Mouse (Mus musculus) embryonic facial prominence, embryonic 13.5 days (tissue): Measurements from ENCODE around the gene Atp6ap1l. TPM values are rescaled to one million over a fixed set of nuclear protein-coding genes. Genes with fewer than 3 reads are reported as not detected.

Experiments used
- ATAC-seq: fragments of 200-750 bp; cut with Nextera tagmentation; 2 replicates; pipeline ENCODE4 v1.8.0; 2017; ENCODE audit warnings: low read depth; ENCODE audit not compliant: insufficient number of reproducible peaks, insufficient read depth, low FRiP score, low TSS enrichment
- H3K27ac ChIP-seq: fragments of 300-500 bp; sonication (generic); 2 replicates; pipeline ENCODE4 v1.5.1; 2015; ENCODE audit warnings: moderate library complexity, mild to moderate bottlenecking, inconsistent platforms
- H3K27me3 ChIP-seq: fragments of 300-500 bp; sonication (generic); 2 replicates; pipeline ENCODE4 v1.6.1; 2015; ENCODE audit warnings: mild to moderate bottlenecking, inconsistent platforms
- H3K36me3 ChIP-seq: fragments of 300-500 bp; sonication (generic); 2 replicates; pipeline ENCODE4 v1.6.1; 2015; ENCODE audit warnings: mild to moderate bottlenecking, inconsistent platforms
- H3K4me1 ChIP-seq: fragments of 300-500 bp; sonication (generic); 2 replicates; pipeline ENCODE4 v1.6.1; 2015; ENCODE audit warnings: inconsistent platforms
- H3K4me2 ChIP-seq: fragments of 300-500 bp; sonication (generic); 2 replicates; pipeline ENCODE4 v1.6.1; 2015; ENCODE audit warnings: moderate library complexity, mild to moderate bottlenecking, inconsistent platforms
- H3K4me3 ChIP-seq: fragments of 300-500 bp; sonication (generic); 2 replicates; pipeline ENCODE4 v1.5.1; 2015; ENCODE audit warnings: mild to moderate bottlenecking, inconsistent platforms
- H3K9ac ChIP-seq: fragments of 300-500 bp; sonication (generic); 2 replicates; pipeline ENCODE4 v1.6.1; 2015; ENCODE audit warnings: mild to moderate bottlenecking, inconsistent platforms
- H3K9me3 ChIP-seq: fragments of 300-500 bp; sonication (generic); 2 replicates; pipeline ENCODE4 v1.6.1; 2016; ENCODE audit warnings: inconsistent platforms
- WGBS: fragments of 180-500 bp; shearing (Covaris S2); methylation state at CpG from one replicate; pipeline ENCODE4 v1.1.7; 2015; ENCODE audit warnings: mixed read lengths; 5-methylcytosine and 5-hydroxymethylcytosine counted together
- polyA plus RNA-seq: library from polyadenylated mRNA; unstranded; fragments of >200 nt; fragmentation: Nextera tagmentation; extraction: Ambion mirVana; gene quantifications from 2 replicates; pipeline ENCODE4 v1.2.1, GENCODE M21; 2015

Gene Atp6ap1l
- polyA plus RNA-seq, 1 experiment from 2014 or later: not detected

DNA sequence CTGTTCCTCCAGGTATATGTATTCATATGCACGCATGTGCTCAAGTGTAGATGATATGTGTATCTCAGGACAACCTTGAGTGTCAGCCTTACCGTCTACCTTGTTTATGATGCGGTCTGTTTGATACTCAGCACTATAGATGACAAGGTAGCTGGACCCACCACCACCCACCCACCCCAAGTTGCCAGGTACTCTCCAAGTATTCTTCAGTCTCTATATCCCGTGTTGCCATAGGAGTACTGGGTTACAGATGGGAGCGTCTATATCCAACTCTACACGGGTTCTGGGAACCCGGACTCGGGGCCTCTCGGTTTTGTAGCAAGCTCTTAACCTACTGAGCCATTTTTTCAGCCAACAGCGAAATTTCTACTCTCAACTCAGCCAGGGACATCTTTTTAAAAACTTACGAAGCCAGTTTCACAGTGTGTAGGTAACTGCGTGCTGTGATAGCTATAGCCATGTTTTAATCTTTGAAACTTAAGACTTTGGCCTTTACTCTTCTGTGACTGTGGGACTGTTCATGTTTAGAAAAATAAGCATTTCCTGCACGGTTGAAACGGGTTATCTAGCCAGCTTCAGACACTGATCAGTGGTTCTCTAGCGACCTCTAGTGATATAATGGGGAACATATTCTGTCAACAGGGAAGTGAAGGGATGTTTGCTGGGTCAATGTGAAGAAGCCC lies 64.5 kb downstream of the Atp6ap1l start:
- no peak overlapping the region for H3K9ac ChIP-seq
- peak; percentile 32; the same call in 1 of the 2 replicates for ATAC-seq
- peak overlapping the region; percentile 28; the same call in 1 of the 2 replicates for H3K27ac ChIP-seq
- no peaks in the 10 kb centered on the region for H3K36me3 ChIP-seq
- H3K27me3 ChIP-seq: no peaks in the 10 kb centered on the region
- no peaks in the 10 kb centered on the region for H3K9me3 ChIP-seq
- 41% methylated on average over 15 of the region's 15 CpGs for WGBS
- peak overlapping the region; percentile 38 for H3K4me2 ChIP-seq
- H3K4me1 ChIP-seq: peaks cover 10% of the 10 kb centered on the region; the same call in 1 of the 2 replicates
- H3K4me3 ChIP-seq: no peak overlapping the region

- WGBS: 76% methylated on average over 7 of the region's 7 CpGs
- Histone ChIP-seq H3K36me3 (no peaks in the 10 kb centered on the region), H3K9ac (no peak overlapping the region), H3K4me3 (no peak overlapping the region), H3K4me1 (0 out of 2 replicates have a peak, but pooled peaks cover 3% of the 10 kb centered on the region), H3K27ac (no peak overlapping the region), H3K27me3 (no peaks in the 10 kb centered on the region), H3K4me2 (no peak overlapping the region), H3K9me3 (no peaks in the 10 kb centered on the region)
- no peak for ATAC-seq
Measured at GRCm38 (mm10) chr13:90833641-90834207, 71.4 kb downstream of the Atp6ap1l start.

Other genes starting within 250 kb of the Atp6ap1l start
- gene Rps23, start 17.6 kb upstream of the Atp6ap1l start, polyA plus RNA-seq: 256 and 302 TPM in 2 replicates